Mouse (Mus musculus): ENCODE results near the gene Radil. TPM values are rescaled to one million over a fixed set of nuclear protein-coding genes. Genes with fewer than 3 reads are reported as not detected.

Radil gene
- polyA plus RNA-seq, 1 experiment from 2014 or later, result 2.4 TPM

GRCm38 (mm10) chr5:142448076-142448475 lies 102.8 kb downstream of the Radil start:
- Histone ChIP-seq H3K4me3 (ENCODE audit: low read depth, low read length) (no peak overlapping the region), H3K4me2 (ENCODE audit: low read depth, low read length) (no peak overlapping the region), H3K36me3 (replicated peaks; ENCODE audit: control insufficient read depth, insufficient read depth, low read depth, low read length) (no peaks in the 10 kb centered on the region), H3K9me3 (replicated peaks; ENCODE audit: control insufficient read depth, low read length) (no peaks in the 10 kb centered on the region), H3K9ac (replicated peaks; ENCODE audit: low read length) (no peak overlapping the region), H3K27ac (replicated peaks; ENCODE audit: low read depth, low read length) (no peak overlapping the region), H3K27me3 (ENCODE audit: control insufficient read depth, insufficient read depth, low read length) (no peaks in the 10 kb centered on the region), H3K4me1 (ENCODE audit: control insufficient read depth, insufficient read depth, low read length) (peaks cover 10% of the 10 kb centered on the region; the same call in 1 of the 2 replicates)
- ATAC-seq (replicated peaks; ENCODE audit: insufficient number of reproducible peaks, low FRiP score, low TSS enrichment, low read depth), result peak; percentile 75
- 3% methylated on average over 9 of the region's 9 CpGs for WGBS
- peak; percentile 99 for DNase-seq (ENCODE audit: low spot score)

GRCm38 (mm10) chr5:142445709-142446108 lies 105.2 kb downstream of the Radil start:
- 36% methylated on average over 8 of the region's 8 CpGs for WGBS
- no peaks in the 10 kb centered on the region for H3K27me3 ChIP-seq (ENCODE audit: control insufficient read depth, insufficient read depth, low read length)
- H3K9me3 ChIP-seq (replicated peaks; ENCODE audit: control insufficient read depth, low read length), result no peaks in the 10 kb centered on the region
- H3K27ac ChIP-seq (replicated peaks; ENCODE audit: low read depth, low read length), result no peak overlapping the region
- no peak overlapping the region for H3K4me2 ChIP-seq (ENCODE audit: low read depth, low read length)
- no peak for ATAC-seq (replicated peaks; ENCODE audit: insufficient number of reproducible peaks, low FRiP score, low TSS enrichment, low read depth)
- 0 out of 2 replicates have a peak overlapping the region, but pooled peaks have one; percentile 18 for H3K9ac ChIP-seq (replicated peaks; ENCODE audit: low read length)
- DNase-seq (ENCODE audit: low spot score), result peak; percentile 30
- no peaks in the 10 kb centered on the region for H3K36me3 ChIP-seq (replicated peaks; ENCODE audit: control insufficient read depth, insufficient read depth, low read depth, low read length)
- H3K4me3 ChIP-seq (ENCODE audit: low read depth, low read length), result no peak overlapping the region
- H3K4me1 ChIP-seq (ENCODE audit: control insufficient read depth, insufficient read depth, low read length), result peaks cover 15% of the 10 kb centered on the region

DNA sequence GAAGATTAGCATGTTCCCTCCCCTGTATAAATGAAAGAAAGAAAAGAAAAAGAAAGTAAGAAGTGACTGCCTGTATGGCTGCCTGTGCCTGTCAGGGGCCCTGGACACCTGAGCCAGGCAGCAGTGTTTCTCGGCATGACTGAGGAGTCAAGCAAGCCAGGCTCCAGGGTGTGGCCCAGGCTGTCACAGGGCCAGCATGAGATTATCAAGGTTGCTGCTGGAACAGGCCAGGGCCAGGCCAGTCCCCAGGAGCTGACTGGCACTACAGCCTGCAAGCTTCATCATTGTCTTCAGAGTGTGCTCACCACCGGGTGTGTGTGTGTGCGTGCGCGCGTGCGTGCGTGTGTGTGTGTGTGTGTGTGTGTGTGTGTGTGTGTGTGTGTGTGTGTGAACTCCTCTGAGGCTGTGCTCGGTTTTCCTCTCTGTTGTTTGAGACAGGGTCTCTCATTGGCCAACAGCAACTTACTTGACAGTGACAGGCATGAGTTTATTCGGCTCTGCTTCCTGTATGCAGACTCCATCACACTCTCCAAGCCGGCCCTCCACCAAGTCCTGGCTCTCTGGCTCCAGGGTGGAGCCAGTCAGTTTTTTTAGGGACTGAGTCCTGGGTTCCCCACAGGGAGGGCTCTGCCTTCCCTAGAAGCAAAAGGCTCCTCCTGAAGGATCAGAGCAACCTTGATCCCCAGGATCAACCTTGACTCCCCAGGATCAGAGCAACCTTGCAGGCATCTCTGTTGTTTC lies 105.9 kb downstream of the Radil start:
- DNase-seq (ENCODE audit: low spot score), result no peak
- 67% methylated on average over 11 of the region's 11 CpGs for WGBS
- H3K4me1 ChIP-seq (ENCODE audit: control insufficient read depth, insufficient read depth, low read length), result peaks cover 17% of the 10 kb centered on the region
- no peak overlapping the region for H3K4me2 ChIP-seq (ENCODE audit: low read depth, low read length)
- no peak overlapping the region for H3K4me3 ChIP-seq (ENCODE audit: low read depth, low read length)
- no peaks in the 10 kb centered on the region for H3K27me3 ChIP-seq (ENCODE audit: control insufficient read depth, insufficient read depth, low read length)
- no peaks in the 10 kb centered on the region for H3K9me3 ChIP-seq (replicated peaks; ENCODE audit: control insufficient read depth, low read length)
- ATAC-seq (replicated peaks; ENCODE audit: insufficient number of reproducible peaks, low FRiP score, low TSS enrichment, low read depth), result no peak
- H3K36me3 ChIP-seq (replicated peaks; ENCODE audit: control insufficient read depth, insufficient read depth, low read depth, low read length), result no peaks in the 10 kb centered on the region
- no peak overlapping the region for H3K9ac ChIP-seq (replicated peaks; ENCODE audit: low read length)
- H3K27ac ChIP-seq (replicated peaks; ENCODE audit: low read depth, low read length), result no peak overlapping the region

DNA sequence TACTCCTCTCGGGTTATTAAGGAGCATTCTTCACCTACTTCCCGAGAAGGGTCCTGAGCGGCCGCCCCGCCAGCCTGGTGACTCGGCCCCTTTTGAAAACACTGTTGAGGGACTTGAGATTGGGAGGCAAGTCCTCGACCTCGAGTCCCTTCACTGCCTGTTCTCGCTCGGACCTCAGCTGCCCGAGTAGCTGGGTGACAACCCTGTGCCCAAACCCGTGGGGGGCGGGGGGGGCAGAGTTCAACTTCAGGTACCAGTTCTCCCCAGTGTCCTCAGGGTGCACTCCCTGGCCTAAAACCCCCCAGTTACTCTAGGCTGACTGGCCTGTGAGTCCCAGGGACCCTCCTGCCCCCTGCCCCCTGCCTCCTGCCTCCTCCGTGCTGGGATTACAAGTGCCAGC lies 106.9 kb downstream of the Radil start:
- Histone ChIP-seq H3K9ac (replicated peaks; ENCODE audit: low read length) (no peak overlapping the region), H3K4me2 (ENCODE audit: low read depth, low read length) (no peak overlapping the region), H3K36me3 (replicated peaks; ENCODE audit: control insufficient read depth, insufficient read depth, low read depth, low read length) (no peaks in the 10 kb centered on the region), H3K4me1 (ENCODE audit: control insufficient read depth, insufficient read depth, low read length) (peaks cover 18% of the 10 kb centered on the region), H3K4me3 (ENCODE audit: low read depth, low read length) (no peak overlapping the region), H3K9me3 (replicated peaks; ENCODE audit: control insufficient read depth, low read length) (no peaks in the 10 kb centered on the region), H3K27me3 (ENCODE audit: control insufficient read depth, insufficient read depth, low read length) (no peaks in the 10 kb centered on the region), H3K27ac (replicated peaks; ENCODE audit: low read depth, low read length) (no peak overlapping the region)
- no peak for DNase-seq (ENCODE audit: low spot score)
- WGBS, result 71% methylated on average over 14 of the region's 14 CpGs
- ATAC-seq (replicated peaks; ENCODE audit: insufficient number of reproducible peaks, low FRiP score, low TSS enrichment, low read depth), result no peak

- no peak for DNase-seq (ENCODE audit: low spot score)
- no peak for ATAC-seq (replicated peaks; ENCODE audit: insufficient number of reproducible peaks, low FRiP score, low TSS enrichment, low read depth)
- WGBS, result 75% methylated on average over 15 of the region's 15 CpGs
- Histone ChIP-seq H3K36me3 (replicated peaks; ENCODE audit: control insufficient read depth, insufficient read depth, low read depth, low read length) (no peaks in the 10 kb centered on the region), H3K4me1 (ENCODE audit: control insufficient read depth, insufficient read depth, low read length) (peaks cover 18% of the 10 kb centered on the region), H3K27ac (replicated peaks; ENCODE audit: low read depth, low read length) (no peak overlapping the region), H3K4me2 (ENCODE audit: low read depth, low read length) (no peak overlapping the region), H3K4me3 (ENCODE audit: low read depth, low read length) (no peak overlapping the region), H3K27me3 (ENCODE audit: control insufficient read depth, insufficient read depth, low read length) (no peaks in the 10 kb centered on the region), H3K9ac (replicated peaks; ENCODE audit: low read length) (no peak overlapping the region), H3K9me3 (replicated peaks; ENCODE audit: control insufficient read depth, low read length) (no peaks in the 10 kb centered on the region)
These were observed 107.4 kb downstream of the Radil start for GRCm38 (mm10) chr5:142443514-142443913.

DNA sequence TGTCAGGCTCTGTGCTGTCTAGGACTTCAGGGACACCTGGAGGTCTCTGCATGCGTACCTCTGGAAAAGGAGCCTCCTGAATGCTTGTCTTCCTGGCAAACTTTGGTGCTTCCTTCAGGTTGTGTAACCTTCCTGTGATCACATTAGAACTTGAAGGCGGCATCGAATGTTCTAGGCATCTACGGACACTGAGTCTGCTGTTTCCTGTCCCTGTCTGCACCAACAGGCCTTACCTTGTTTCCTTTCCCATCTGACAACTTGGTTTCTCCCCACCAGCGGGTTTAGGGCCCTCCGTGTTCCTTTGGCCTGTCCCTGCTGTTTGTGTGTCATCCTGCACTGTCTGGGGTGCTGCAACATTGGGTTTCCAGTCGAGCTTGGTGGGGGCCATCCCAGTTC lies 108.9 kb downstream of the Radil start:
- Histone ChIP-seq H3K4me2 (ENCODE audit: low read depth, low read length) (no peak overlapping the region), H3K36me3 (replicated peaks; ENCODE audit: control insufficient read depth, insufficient read depth, low read depth, low read length) (no peaks in the 10 kb centered on the region), H3K9me3 (replicated peaks; ENCODE audit: control insufficient read depth, low read length) (no peaks in the 10 kb centered on the region), H3K27ac (replicated peaks; ENCODE audit: low read depth, low read length) (no peak overlapping the region), H3K9ac (replicated peaks; ENCODE audit: low read length) (no peak overlapping the region), H3K4me1 (ENCODE audit: control insufficient read depth, insufficient read depth, low read length) (peaks cover 16% of the 10 kb centered on the region), H3K4me3 (ENCODE audit: low read depth, low read length) (no peak overlapping the region), H3K27me3 (ENCODE audit: control insufficient read depth, insufficient read depth, low read length) (no peaks in the 10 kb centered on the region)
- 86% methylated on average over 7 of the region's 7 CpGs for WGBS
- ATAC-seq (replicated peaks; ENCODE audit: insufficient number of reproducible peaks, low FRiP score, low TSS enrichment, low read depth) (no peak), DNase-seq (ENCODE audit: low spot score) (no peak)

DNA sequence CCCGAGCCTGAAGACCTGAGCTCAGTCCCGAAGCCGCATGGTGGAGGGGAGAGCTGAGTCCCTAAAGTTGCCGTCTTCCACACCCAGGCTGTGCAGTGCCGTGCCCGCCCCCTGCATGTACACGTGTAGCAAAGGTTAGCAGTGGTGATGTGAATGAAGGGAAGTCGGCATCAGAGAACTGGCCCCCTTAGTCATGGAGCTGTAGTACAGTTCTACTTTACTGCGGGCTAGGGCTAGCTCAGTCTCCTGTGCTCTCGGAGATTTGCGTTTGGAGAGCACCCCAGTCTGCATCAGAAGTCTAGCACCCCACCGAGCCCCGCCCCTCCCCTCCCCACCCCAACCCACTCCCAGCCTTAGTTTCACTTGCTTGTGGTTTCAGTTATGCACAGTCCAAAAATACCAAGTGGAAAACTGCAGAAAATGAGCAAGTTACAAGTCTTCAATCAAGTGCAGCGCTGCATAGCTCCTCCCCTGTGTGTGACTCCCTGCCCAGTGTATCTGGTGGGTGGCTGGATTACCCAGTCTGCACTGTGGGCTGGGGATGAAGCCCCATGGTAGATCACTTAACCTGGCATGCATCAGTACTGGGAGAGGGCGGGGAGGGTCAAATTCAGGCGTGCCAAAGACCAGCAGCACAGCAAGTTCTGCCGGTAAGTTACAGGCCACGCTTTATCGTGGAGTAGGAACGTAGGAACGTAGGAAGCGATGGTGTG lies 109.4 kb downstream of the Radil start:
- Histone ChIP-seq H3K9me3 (replicated peaks; ENCODE audit: control insufficient read depth, low read length) (no peaks in the 10 kb centered on the region), H3K36me3 (replicated peaks; ENCODE audit: control insufficient read depth, insufficient read depth, low read depth, low read length) (no peaks in the 10 kb centered on the region), H3K4me2 (ENCODE audit: low read depth, low read length) (no peak overlapping the region), H3K4me3 (ENCODE audit: low read depth, low read length) (no peak overlapping the region), H3K4me1 (ENCODE audit: control insufficient read depth, insufficient read depth, low read length) (peaks cover 16% of the 10 kb centered on the region), H3K27ac (replicated peaks; ENCODE audit: low read depth, low read length) (peak overlapping the region; percentile 14; the same call in 1 of the 2 replicates), H3K27me3 (ENCODE audit: control insufficient read depth, insufficient read depth, low read length) (no peaks in the 10 kb centered on the region), H3K9ac (replicated peaks; ENCODE audit: low read length) (no peak overlapping the region)
- ATAC-seq (replicated peaks; ENCODE audit: insufficient number of reproducible peaks, low FRiP score, low TSS enrichment, low read depth), result no peak
- DNase-seq (ENCODE audit: low spot score), result no peak
- 60% methylated on average over 22 of the region's 22 CpGs for WGBS
